Mouse (Mus musculus) MEL (cell line): ENCODE measurements at regions not wholly inside any gene's neighbourhood (a gene's known extent, or its start where the extent isn't known, plus 50 kb on each side); places are given as distances from the start of the nearest gene placed in this dataset.

Source experiments
- CTCF ChIP-seq, 3 experiments: IDR thresholded peaks in 2 of 3; conservative IDR thresholded peaks in 1 of 3; 2 replicates each; pipeline ENCODE4 v1.5.1; 2011 to 2012; ENCODE audit warnings: low read length in 3 of 3, low read depth in 2 of 3, mild to moderate bottlenecking in 2 of 3, improper control_type of control experiment in 1 of 3, inconsistent platforms in 1 of 3, mixed read lengths in 1 of 3, moderate library complexity in 1 of 3; ENCODE audit not compliant: control insufficient read depth in 1 of 3, insufficient read depth in 1 of 3, poor library complexity in 1 of 3, severe bottlenecking in 1 of 3
- EP300 ChIP-seq, 2 experiments: IDR thresholded peaks; 2 replicates each; pipeline ENCODE4 v1.6.1; 2011; ENCODE audit warnings: improper control_type of control experiment in 2 of 2, low read length in 2 of 2, low read depth in 1 of 2, mild to moderate bottlenecking in 1 of 2
- MAFK ChIP-seq: IDR thresholded peaks from 2 replicates; pipeline ENCODE4 v1.6.1; 2011; ENCODE audit warnings: low read depth, mild to moderate bottlenecking, low read length, improper control_type of control experiment, borderline replicate concordance
- MAX ChIP-seq: IDR thresholded peaks from 2 replicates; pipeline ENCODE4 v1.6.1; 2011; ENCODE audit warnings: low read length, improper control_type of control experiment
- NRF1 ChIP-seq: IDR thresholded peaks from 2 replicates; pipeline ENCODE4 v1.6.1; 2014; ENCODE audit warnings: low read depth, mild to moderate bottlenecking, inconsistent platforms, low read length, improper control_type of control experiment, moderate library complexity; ENCODE audit not compliant: poor library complexity, insufficient read depth, severe bottlenecking
- POLR2A ChIP-seq, 2 experiments: IDR thresholded peaks; 2 replicates each; pipeline ENCODE4 v1.6.1; 2011 to 2012; ENCODE audit warnings: low read length in 2 of 2, mild to moderate bottlenecking in 2 of 2, control low read depth in 1 of 2, improper control_type of control experiment in 1 of 2, low read depth in 1 of 2, moderate library complexity in 1 of 2; ENCODE audit not compliant: control insufficient read depth in 1 of 2, insufficient read depth in 1 of 2, poor library complexity in 1 of 2
- POLR2AphosphoS5 ChIP-seq: IDR thresholded peaks from 2 replicates; pipeline ENCODE4 v1.6.1; 2012; ENCODE audit warnings: low read depth, borderline replicate concordance, mild to moderate bottlenecking, inconsistent platforms, low read length, moderate library complexity, mixed read lengths
- RAD21 ChIP-seq: IDR thresholded peaks from 2 replicates; pipeline ENCODE4 v1.6.1; 2011; ENCODE audit warnings: mild to moderate bottlenecking, low read depth, low read length, improper control_type of control experiment
- TAL1 ChIP-seq: IDR thresholded peaks from 2 replicates; pipeline ENCODE4 v1.6.1; 2012; ENCODE audit warnings: mild to moderate bottlenecking, inconsistent platforms, low read length, moderate library complexity, mixed read lengths
- TBP ChIP-seq: IDR thresholded peaks from 2 replicates; pipeline ENCODE4 v1.8.0; 2011; ENCODE audit warnings: low read depth, low read length, improper control_type of control experiment
- TCF12 ChIP-seq: IDR thresholded peaks from 2 replicates; pipeline ENCODE4 v1.6.1; 2014; ENCODE audit warnings: low read depth, mild to moderate bottlenecking, inconsistent platforms, low read length, improper control_type of control experiment, moderate library complexity
- ZC3H11A ChIP-seq: IDR thresholded peaks from 2 replicates; pipeline ENCODE4 v1.6.1; 2012; ENCODE audit warnings: low read depth, mild to moderate bottlenecking, inconsistent platforms, low read length, improper control_type of control experiment

GRCm38 (mm10) chr9:61073482-61073881 lies 279.1 kb downstream of the Uaca start:
- TF ChIP-seq ZC3H11A: no peak
- no peak for TF ChIP-seq MAX
- no peak for TF ChIP-seq MAFK
- no peak for TF ChIP-seq TAL1
- no peak for TF ChIP-seq NRF1
- no peak for TF ChIP-seq CTCF (IDR thresholded peaks at IDR 0.05 in 2 of 3, conservative IDR thresholded peaks at IDR 0.05 in 1 of 3; ENCODE audit: control insufficient read depth in 1 of 3, insufficient read depth in 1 of 3, low read depth in 2 of 3, low read length in 3 of 3, poor library complexity in 1 of 3, severe bottlenecking in 1 of 3)
- no peak for TF ChIP-seq EP300 (IDR thresholded peaks at IDR 0.05; ENCODE audit: low read depth in 1 of 2, low read length in 2 of 2)
- TF ChIP-seq POLR2A (IDR thresholded peaks at IDR 0.05; ENCODE audit: control insufficient read depth in 1 of 2, insufficient read depth in 1 of 2, low read depth in 1 of 2, low read length in 2 of 2, poor library complexity in 1 of 2): no peak
- TF ChIP-seq TCF12: no peak
- TF ChIP-seq RAD21: no peak
- TF ChIP-seq POLR2AphosphoS5: no peak
- no peak for TF ChIP-seq TBP
